Mouse (Mus musculus) lung, postnatal 10 days (tissue): ENCODE data around the gene Mfsd4b1.
A peak's percentile ranks its signal among the peaks of the same experiment; 100 is the strongest.

Source experiments
- DNase-seq: peaks from one replicate; pipeline ENCODE4 v3.0.0; 2021

The Mfsd4b1 gene

GRCm38 (mm10) chr10:40024554-40025428, at the start of gene Mfsd4b1:
Gene Mfsd4b1, minus strand, starts transcription at chr10:40025268.
- DNase-seq = peak; percentile 90

DNA sequence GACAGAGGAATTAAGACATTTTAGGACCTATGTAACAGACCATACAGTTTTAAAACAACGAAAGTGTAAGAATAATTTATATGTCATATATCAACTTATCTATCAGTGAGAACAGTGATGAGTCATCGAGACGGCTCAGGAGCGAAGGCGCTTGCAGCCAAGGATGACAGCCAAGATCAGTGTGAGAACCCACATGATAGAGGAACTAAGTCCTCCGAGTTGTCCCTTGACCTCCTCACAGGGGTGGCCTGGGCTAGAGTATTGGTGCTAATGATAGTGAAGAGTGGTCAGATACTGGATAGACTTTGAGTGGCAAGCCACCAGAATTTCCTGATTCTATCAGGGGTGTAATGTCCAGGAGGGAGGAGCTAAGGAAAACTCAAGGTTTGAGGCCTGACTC, 48.5 kb upstream of the Mfsd4b1 start:
- DNase-seq = no peak

- no peak for DNase-seq
Measured at GRCm38 (mm10) chr10:40070684-40071083, 45.6 kb upstream of the Mfsd4b1 start.

DNA sequence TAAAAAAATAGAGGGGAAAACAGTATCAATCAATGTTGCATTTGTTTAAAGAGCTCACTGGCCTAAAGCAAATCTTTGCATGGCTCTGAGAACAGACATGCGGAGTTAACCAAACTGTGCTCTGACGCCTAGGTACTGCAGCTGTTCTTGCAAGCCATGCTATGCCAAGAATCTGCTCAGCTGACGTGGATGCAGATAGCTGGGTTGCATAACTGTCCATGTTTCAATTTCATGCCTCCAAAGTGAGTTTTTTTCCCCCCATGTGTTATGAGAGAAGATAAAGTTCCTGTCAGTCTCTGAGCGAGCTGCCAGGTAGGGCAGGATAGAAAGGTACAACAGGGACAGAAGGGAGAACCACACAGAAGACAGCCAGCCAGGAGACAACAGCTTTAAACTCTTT, 44.2 kb upstream of the Mfsd4b1 start:
- DNase-seq = peak; percentile 31

DNA sequence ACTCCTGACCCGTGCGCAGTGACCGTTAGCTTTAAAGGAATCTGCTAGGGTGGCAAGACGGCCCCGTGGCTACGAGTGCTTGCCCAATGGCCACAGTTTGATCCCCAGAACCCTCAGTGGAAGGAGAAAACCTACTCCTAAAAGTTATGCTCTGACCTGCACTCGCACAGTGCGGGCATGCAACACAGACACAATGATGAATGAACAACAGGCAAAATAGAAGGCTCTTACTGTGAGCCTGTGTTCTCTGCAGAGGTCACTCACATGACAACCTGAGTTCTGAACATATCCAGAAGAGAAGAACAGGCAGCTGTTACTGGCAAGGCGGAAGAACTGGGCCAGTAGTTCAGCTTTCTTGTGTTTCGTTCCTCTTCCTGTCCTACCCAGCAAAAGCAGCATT, 43.5 kb upstream of the Mfsd4b1 start:
- DNase-seq = no peak

GRCm38 (mm10) chr10:40067529-40067928, 42.5 kb upstream of the Mfsd4b1 start:
- DNase-seq = no peak

DNA sequence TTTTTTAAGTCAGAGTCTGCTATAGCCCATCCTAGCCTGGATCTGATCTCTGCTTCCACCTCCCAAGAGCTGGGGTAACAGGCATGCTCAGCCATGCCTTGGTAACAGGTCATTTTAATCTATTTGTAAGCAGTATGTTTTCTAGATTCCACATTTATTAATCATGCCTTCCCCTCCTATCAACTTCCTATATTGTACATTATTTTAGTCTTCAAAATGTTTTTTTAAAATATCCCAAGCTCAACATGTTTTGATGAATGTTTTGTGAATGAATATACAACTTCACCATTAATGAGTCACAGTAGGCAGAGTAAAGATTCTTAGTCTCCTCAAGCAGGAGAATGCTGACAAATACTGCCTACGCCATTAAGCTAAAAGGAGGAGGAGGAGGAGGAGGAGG, 42.0 kb upstream of the Mfsd4b1 start:
- DNase-seq = no peak

DNA sequence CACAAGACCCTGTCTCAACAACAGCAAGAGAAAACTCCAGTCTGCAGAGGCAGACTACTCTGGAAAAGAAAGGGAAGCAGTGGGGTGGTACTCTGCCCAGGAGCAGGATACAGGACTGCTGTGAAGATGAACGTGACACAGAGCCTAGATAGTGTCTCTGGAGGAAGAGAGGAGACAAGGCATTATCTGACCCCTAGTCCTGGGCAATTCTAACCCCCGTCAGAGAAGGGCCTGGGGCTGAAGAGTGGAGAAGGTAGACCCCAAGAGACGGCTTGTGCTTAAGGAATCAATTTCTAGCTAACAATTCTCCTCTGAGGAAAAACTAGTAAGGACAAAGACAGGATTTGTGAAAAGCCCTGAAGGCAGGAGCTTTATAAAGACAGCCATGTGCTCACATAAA, 40.3 kb upstream of the Mfsd4b1 start:
- DNase-seq = no peak

DNA sequence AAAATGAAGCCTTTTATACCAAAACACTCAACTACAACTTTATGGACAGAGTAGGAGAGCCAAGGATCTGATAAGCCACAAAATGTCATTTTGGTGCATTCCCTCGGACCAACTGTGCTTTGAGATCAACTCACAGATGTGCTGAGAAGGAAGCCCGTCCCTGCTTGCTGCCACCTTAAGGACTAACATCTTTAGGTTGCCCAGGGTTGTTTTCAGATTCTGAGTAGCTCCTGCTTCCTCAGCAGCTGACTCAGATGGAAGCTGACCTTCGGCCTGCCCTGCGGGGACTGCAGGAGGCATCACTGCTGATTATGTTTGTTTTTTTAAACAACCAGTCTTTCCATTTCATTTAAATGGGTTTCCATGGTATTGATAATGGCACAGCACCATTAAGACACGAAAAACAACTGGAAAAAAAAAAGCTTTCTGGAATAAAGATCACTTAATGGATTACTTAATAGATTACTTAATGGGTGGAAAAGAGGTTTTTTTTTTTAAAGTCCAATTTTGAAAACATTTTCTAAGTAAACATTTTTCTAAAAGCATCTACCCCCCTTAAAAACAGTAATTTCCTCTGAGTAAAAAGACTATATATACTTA, 38.3 kb upstream of the Mfsd4b1 start:
- DNase-seq = no peak

GRCm38 (mm10) chr10:40062812-40063211, 37.7 kb upstream of the Mfsd4b1 start:
- no peak for DNase-seq

GRCm38 (mm10) chr10:40061926-40062325, 36.9 kb upstream of the Mfsd4b1 start:
- no peak for DNase-seq

DNA sequence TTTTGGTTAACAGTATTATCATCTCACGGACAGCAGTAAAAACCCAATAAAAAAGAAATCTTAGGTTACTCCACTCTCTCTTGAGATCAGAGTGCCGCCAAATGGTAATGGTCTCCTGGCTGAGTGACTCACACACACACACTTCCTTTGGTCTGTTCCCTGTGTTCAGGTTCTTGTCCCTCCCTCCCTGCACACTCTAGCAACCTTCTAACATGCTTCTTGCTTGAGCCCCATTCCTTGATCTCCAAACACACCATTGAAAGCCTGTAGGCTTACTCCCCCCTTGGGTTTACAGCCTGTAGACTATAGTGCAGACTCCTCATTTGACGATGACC, 33.7 kb upstream of the Mfsd4b1 start:
- no peak for DNase-seq

DNA sequence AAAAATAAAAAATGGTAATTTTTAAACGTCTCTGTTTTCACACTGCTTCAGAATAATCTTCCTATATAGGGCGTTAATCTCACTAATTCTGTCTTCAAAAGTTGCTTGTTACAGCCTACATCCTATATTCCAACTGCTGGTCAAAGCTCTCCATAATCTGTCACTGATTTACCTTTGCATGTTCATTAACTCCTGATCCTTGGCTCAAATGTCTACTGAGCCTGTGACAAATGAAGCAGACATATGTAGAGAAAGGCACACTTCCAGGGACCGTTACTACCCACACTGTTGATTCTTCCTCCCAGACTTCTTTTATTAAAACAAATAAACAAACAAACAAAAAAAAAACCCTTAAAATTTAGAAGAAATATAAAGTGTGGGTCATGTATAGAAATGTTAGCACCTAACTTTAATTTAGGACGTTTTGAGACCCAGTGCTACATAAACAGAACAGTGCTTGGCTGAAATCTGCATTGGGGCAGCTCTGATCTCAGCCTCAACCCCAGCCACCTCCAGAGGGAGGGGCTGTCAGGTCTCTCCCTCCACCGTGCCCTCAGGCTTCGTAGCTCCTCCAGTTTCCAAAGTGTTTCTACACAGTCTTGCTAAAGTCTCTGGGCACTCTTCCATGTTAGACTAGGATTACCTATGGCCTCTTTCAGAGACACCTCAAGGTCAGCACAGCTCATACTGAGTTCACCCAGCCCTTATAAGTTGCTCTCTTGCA, 33.2 kb upstream of the Mfsd4b1 start:
- no peak for DNase-seq

DNA sequence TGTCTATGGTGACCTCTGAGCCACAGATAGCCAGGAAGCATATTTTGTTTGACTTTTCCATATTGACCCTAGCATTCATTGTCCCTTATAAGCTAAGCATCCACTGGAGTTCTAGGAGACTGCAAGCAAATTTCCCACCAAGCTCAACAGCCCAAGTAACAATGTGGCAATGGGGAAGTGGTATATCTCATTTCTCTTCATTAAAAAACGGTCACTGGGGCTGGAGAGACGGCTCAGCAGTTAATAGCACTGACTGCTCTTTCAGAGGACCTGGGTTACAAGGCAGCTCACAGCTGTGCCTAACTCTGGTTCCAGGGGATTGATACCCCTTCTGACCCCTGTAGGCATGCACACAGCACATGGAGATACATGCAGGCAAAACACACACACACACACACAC, 32.5 kb upstream of the Mfsd4b1 start:
- DNase-seq = no peak

GRCm38 (mm10) chr10:40054455-40054854, 29.4 kb upstream of the Mfsd4b1 start:
- DNase-seq = no peak

DNA sequence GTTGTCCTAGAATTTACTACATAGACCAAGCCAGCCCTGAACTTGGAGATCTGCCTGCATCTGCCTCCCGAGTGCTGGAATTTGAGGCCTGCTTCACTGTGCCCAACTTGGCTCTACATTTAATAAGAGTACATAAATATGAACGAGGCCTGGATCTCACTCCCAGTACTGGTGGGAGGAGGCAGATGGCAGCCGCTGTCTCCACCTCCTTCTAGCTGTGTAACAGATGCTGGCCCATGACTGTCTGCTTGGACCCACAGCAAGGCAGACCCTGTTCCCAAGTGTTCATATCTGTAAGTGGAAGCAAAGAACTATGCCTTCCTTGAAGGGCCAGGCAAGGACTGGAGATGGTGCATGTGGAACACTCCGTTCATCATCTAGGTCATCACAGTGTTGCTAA, 28.8 kb upstream of the Mfsd4b1 start:
- DNase-seq = no peak

DNA sequence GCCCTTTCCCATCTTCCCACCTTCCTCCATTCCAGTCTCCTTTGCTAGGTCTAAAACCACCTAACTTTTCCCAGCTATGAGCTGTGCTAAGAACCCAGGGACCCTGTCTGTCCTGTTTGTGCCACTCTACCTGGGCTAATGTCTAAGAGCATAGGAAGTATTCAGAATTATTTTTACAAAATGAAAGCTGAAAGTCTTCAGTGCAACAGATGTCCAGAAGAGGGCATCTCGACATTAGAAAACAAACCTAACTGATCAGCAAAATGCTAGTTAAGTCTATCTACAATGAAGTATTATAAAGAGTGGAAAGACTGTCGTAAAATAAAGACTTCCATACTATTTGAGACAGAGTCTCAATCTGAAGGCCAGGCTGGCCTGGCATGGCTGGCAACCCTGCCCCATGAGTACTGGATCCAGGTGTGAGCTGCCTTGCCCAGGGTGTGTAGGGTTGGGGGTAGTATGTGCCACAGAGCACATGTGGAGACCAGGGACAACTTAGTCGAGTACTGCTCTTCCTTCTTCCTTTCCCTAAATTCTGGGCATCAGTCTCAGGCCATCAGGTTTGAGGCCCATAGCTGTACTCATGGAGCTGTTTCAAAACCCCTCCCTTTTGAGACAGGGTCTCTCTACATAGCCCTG, 28.3 kb upstream of the Mfsd4b1 start:
- DNase-seq = peak; percentile 48

DNA sequence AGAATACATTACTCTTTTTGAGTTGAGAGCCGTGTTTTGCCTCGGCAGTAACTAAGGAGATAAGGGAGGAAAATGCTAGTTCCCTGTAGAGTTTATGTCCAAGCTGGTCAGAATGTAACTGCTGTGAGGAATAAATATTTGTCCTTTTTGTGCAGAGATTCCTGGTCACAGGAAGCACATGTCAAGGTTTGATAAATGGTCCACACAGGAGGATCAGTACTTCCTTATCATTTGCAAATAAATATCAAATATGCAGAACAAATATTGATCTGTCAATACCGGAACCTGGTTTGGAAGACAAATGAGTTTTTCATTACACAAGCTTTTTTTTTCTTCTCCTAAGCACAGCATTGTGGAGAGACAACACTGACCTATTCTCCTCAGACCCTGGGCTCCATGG, 26.9 kb upstream of the Mfsd4b1 start:
- DNase-seq = no peak

- DNase-seq = no peak
Measured at GRCm38 (mm10) chr10:40050763-40051162, 25.7 kb upstream of the Mfsd4b1 start.

- no peak for DNase-seq
Measured at GRCm38 (mm10) chr10:40041339-40041738, 16.3 kb upstream of the Mfsd4b1 start.

- DNase-seq = peak; percentile 22
Measured at GRCm38 (mm10) chr10:40036686-40037560, 11.9 kb upstream of the Mfsd4b1 start.

- no peak for DNase-seq
Measured at GRCm38 (mm10) chr10:40034956-40035355, 9.9 kb upstream of the Mfsd4b1 start.
